Mouse (Mus musculus) bone marrow macrophage, adult 2 months (primary cell): ENCODE measurements around the gene Vars.

Experiments used
- CTCF ChIP-seq: IDR thresholded peaks from 2 replicates; pipeline ENCODE4 v1.5.1; 2012; ENCODE audit warnings: low read depth, mild to moderate bottlenecking, low read length, moderate library complexity
- POLR2A ChIP-seq: IDR thresholded peaks from 2 replicates; pipeline ENCODE4 v1.6.1; 2012; ENCODE audit warnings: mild to moderate bottlenecking, low read depth, low read length, borderline replicate concordance

- TF ChIP-seq CTCF: no peak
- no peak for TF ChIP-seq POLR2A
Measured at GRCm38 (mm10) chr17:35064378-35064877, 63.6 kb downstream of the Vars start.
